Mouse (Mus musculus) mature B cell (primary cell): ENCODE data around the gene Nxpe3.

Experiments used
- in situ Hi-C: fragments of 300-500 bp; cut with MboI; formaldehyde crosslinking; loops from 2 replicates; pipeline ENCODE4 v1.14.3; 2019

Gene Nxpe3

GRCm38 (mm10) chr16:55890346-55891136, 4.5 kb downstream of the Nxpe3 start:
- in situ Hi-C loops, result no loop called here

GRCm38 (mm10) chr16:55889451-55889850, 5.6 kb downstream of the Nxpe3 start:
- in situ Hi-C loops, result no loop called here

- in situ Hi-C loops, result no loop called here
These were observed 6.5 kb downstream of the Nxpe3 start for GRCm38 (mm10) chr16:55888584-55888960.

GRCm38 (mm10) chr16:55887814-55888583, 7.1 kb downstream of the Nxpe3 start:
- in situ Hi-C loops, result no loop called here

GRCm38 (mm10) chr16:55884246-55884645, 10.8 kb downstream of the Nxpe3 start:
- in situ Hi-C loops, result no loop called here

GRCm38 (mm10) chr16:55876025-55876424, 19.1 kb downstream of the Nxpe3 start:
- in situ Hi-C loops, result no loop called here

GRCm38 (mm10) chr16:55863832-55864231, 31.3 kb downstream of the Nxpe3 start:
- in situ Hi-C loops, result loop anchor here (25.0 kb wide), 1 partner anchor 352 kb away; no protein-coding TSS in a partner anchor

GRCm38 (mm10) chr16:55863149-55863815, 31.8 kb downstream of the Nxpe3 start:
- in situ Hi-C loops, result loop anchor here (25.0 kb wide), 1 partner anchor 351 kb away; no protein-coding TSS in a partner anchor

GRCm38 (mm10) chr16:55861104-55861503, 34.0 kb downstream of the Nxpe3 start:
- in situ Hi-C loops, result loop anchor here (25.0 kb wide), 1 partner anchor 349 kb away; no protein-coding TSS in a partner anchor

- in situ Hi-C loops, result loop anchor here (25.0 kb wide), 1 partner anchor 347 kb away; no protein-coding TSS in a partner anchor
These were observed 35.7 kb downstream of the Nxpe3 start for GRCm38 (mm10) chr16:55859421-55859820.

- in situ Hi-C loops, result loop anchor here (25.0 kb wide), 1 partner anchor 346 kb away; no protein-coding TSS in a partner anchor
These were observed 36.6 kb downstream of the Nxpe3 start for GRCm38 (mm10) chr16:55858465-55858864.

GRCm38 (mm10) chr16:55852943-55853727, 42.0 kb downstream of the Nxpe3 start:
- in situ Hi-C loops, result loop anchor here (25.0 kb wide), 1 partner anchor 341 kb away; no protein-coding TSS in a partner anchor

- in situ Hi-C loops, result loop anchor here (25.0 kb wide), 1 partner anchor 340 kb away; no protein-coding TSS in a partner anchor
These were observed 42.6 kb downstream of the Nxpe3 start for GRCm38 (mm10) chr16:55852515-55852914.

GRCm38 (mm10) chr16:55850485-55850884, 44.6 kb downstream of the Nxpe3 start:
- in situ Hi-C loops, result loop anchor here (25.0 kb wide), 1 partner anchor 338 kb away; no protein-coding TSS in a partner anchor

- in situ Hi-C loops, result no loop called here
These were observed 47.4 kb downstream of the Nxpe3 start for GRCm38 (mm10) chr16:55847679-55848078.

GRCm38 (mm10) chr16:55844847-55845246, 50.2 kb downstream of the Nxpe3 start:
- in situ Hi-C loops, result no loop called here

- in situ Hi-C loops, result no loop called here
These were observed 51.2 kb downstream of the Nxpe3 start for GRCm38 (mm10) chr16:55843919-55844318.

GRCm38 (mm10) chr16:55843134-55843533, 52.0 kb downstream of the Nxpe3 start:
- in situ Hi-C loops, result no loop called here

- in situ Hi-C loops, result no loop called here
These were observed 53.6 kb downstream of the Nxpe3 start for GRCm38 (mm10) chr16:55841506-55841905.

- in situ Hi-C loops, result no loop called here
These were observed 56.3 kb downstream of the Nxpe3 start, which contains the start of gene Nfkbiz for GRCm38 (mm10) chr16:55838510-55839474. TSS of gene Nfkbiz (minus strand) at chr16:55838899.
